Mouse (Mus musculus) retina, postnatal 7 days (tissue): ENCODE measurements around the gene Ccdc65.
"Not testable (repeated sequence)": the region's sequence is repeated elsewhere in the genome, so short reads cannot be mapped to it uniquely, and the experiment has no call there.

ENCODE experiments used
- DNase-seq: peaks from one replicate; pipeline ENCODE4 v3.0.0-alpha.2; 2012; ENCODE audit warnings: low read depth, low spot score

The Ccdc65 gene

GRCm38 (mm10) chr15:98737881-98738280 is 29.9 kb downstream of the Ccdc65 start:
- DNase-seq = no peak

GRCm38 (mm10) chr15:98738796-98739195 is 30.8 kb downstream of the Ccdc65 start:
- DNase-seq = no peak

GRCm38 (mm10) chr15:98740219-98740618 is 32.2 kb downstream of the Ccdc65 start:
- DNase-seq = no peak

- no peak for DNase-seq
Observed at GRCm38 (mm10) chr15:98742766-98743428, 34.9 kb downstream of the Ccdc65 start.

GRCm38 (mm10) chr15:98743863-98744262 is 35.9 kb downstream of the Ccdc65 start:
- DNase-seq = not testable (repeated sequence)

- DNase-seq = no peak
Observed at GRCm38 (mm10) chr15:98746344-98746965, 38.4 kb downstream of the Ccdc65 start.

GRCm38 (mm10) chr15:98747296-98747695 is 39.3 kb downstream of the Ccdc65 start:
- no peak for DNase-seq

GRCm38 (mm10) chr15:98749093-98749492 is 41.1 kb downstream of the Ccdc65 start:
- DNase-seq = no peak

- DNase-seq = no peak
Observed at GRCm38 (mm10) chr15:98753021-98753423, 45.0 kb downstream of the Ccdc65 start.

- DNase-seq = no peak
Observed at GRCm38 (mm10) chr15:98754125-98754524, 46.1 kb downstream of the Ccdc65 start.

GRCm38 (mm10) chr15:98762201-98762621 is 54.2 kb downstream of the Ccdc65 start:
- peak; percentile 71 for DNase-seq

GRCm38 (mm10) chr15:98762670-98763529 is 54.9 kb downstream of the Ccdc65 start, which contains the start of gene Arf3:
Gene Arf3 (minus strand): TSS chr15:98763214.
- peak; percentile 92 for DNase-seq

- DNase-seq = no peak
Observed at GRCm38 (mm10) chr15:98765929-98766328, 57.9 kb downstream of the Ccdc65 start.

- no peak for DNase-seq
Observed at GRCm38 (mm10) chr15:98768259-98768658, 60.3 kb downstream of the Ccdc65 start.

GRCm38 (mm10) chr15:98771813-98772425 is 63.9 kb downstream of the Ccdc65 start:
- no peak for DNase-seq

- no peak for DNase-seq
Observed at GRCm38 (mm10) chr15:98772511-98773211, 64.7 kb downstream of the Ccdc65 start.
